Mouse (Mus musculus) CD8-positive naive resting alpha-beta T cell, adult 2 months (primary cell): Measurements from ENCODE around the gene Proser3.
A peak's percentile ranks its signal among the peaks of the same experiment; 100 is the strongest.

Source experiments
- DNase-seq, 2 experiments: peaks; one replicate each; pipeline ENCODE4 v3.0.0; 2022; ENCODE audit warnings: low read depth in 2 of 2, low spot score in 2 of 2

Proser3 gene

DNA sequence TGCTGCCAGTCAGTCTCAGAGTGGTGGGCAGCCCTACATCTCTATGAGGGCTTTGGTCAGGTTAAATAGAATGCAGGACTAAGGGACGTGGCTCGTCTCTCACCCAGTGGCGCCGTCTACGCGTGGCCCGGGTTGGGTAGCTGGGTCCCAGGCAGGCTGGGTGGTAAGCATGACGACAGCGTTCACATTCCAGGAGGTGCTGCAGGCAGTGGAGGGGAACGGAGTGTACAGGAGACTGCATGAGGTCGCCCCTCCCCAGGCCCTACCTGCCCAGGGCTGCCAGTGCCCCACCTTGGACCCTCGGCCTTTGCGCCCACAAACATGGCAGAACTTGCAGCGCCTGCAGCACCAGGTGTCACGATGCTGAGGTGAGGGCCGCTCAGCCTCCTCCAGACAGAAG, 29.4 kb upstream of the Proser3 start:
- DNase-seq = no peak

DNA sequence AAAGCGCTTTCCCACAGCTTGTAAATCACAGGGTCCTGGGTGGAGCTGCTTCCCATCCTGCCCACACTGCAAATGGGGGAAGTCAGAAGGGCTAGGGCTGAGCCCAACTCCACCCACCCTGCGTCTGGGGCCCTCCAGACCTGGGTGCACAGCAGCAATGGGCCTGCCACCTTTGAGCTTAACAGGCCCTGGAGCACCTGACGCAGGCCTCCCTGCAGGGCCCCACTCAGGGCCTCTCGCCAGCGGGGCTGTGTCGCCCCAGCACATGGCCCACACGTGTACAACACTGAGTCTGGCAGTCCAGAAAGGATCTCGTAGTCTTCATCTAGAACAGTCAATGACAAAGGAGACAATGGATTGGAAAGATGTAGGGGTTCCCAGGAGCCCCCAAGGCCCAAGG, 27.9 kb upstream of the Proser3 start:
- no peak for DNase-seq

DNA sequence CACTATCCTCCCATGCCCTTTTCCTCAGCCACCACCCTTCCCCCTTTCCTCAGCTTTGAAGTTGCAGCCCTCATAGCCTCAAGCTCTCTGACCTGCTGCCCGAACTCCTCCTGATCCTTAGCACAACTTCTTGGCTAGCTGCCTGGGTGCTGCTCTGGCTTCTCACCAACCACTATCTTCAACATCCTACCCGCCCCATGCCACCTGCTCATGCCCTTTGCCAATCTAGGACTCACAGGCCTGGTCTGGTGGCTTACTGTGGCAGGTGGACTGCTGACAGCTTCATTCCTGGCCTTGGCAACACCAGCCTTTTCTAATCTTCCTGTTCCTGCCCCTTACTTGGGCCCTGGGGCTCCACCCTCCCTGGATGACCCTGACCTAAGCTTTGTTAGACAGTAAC, 20.9 kb upstream of the Proser3 start:
- DNase-seq = no peak

DNA sequence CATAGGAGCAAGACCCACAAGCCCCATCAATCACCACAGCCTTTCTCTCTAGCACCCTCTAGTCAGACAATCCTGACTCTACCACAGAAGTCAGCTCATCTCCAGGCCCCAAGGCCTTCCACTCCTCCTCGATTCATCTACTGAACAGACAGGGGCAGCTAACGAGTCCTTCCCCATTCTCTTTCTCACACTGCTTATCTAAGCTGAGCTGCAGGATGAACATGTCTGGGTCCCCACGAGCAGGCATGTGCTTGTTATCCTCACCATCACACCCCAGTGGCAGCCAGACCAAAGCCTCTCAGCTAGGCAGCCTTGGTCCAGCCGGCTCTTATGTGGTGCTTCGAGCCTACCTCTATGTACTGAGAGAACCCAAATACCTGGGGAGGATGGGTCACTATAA, 20.3 kb upstream of the Proser3 start:
- no peak for DNase-seq

DNA sequence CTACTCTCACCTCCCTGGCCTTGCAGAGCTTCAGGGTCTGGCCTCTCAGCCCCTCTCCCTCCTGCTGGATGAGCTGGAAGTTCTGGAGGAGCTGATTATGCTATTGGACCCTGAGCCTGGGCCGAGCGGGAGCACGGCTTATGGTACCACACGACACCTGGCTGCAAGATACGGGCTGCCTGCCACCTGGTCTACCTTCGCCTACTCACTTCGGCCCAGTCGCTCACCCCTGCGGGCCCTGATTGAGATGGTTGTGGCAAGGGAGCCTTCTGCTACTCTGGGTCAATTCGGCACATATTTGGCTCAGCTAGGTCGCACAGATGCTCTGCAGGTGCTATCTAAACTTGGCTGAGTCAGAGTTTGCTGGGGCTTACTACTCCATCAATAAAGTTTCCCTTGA, 15.5 kb upstream of the Proser3 start:
- DNase-seq = no peak

DNA sequence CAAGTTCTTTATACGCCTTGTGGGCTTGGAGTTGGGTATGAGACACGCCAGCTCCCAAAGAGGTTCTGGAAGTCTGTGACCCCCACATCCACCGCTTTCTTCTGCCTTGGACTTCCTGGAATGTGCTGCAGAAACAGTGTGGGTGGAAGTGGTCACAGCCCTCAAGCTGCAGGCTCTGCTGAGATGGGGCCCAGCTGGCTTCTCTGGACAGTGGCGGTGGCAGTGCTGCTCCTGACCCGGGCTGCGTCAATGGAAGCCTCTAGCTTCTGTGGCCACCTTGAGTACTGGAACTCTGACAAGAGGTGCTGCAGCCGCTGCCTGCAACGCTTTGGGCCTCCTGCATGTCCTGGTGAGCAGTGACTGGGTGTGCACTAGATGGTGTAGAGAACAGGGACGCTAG, 13.9 kb upstream of the Proser3 start:
- no peak for DNase-seq

DNA sequence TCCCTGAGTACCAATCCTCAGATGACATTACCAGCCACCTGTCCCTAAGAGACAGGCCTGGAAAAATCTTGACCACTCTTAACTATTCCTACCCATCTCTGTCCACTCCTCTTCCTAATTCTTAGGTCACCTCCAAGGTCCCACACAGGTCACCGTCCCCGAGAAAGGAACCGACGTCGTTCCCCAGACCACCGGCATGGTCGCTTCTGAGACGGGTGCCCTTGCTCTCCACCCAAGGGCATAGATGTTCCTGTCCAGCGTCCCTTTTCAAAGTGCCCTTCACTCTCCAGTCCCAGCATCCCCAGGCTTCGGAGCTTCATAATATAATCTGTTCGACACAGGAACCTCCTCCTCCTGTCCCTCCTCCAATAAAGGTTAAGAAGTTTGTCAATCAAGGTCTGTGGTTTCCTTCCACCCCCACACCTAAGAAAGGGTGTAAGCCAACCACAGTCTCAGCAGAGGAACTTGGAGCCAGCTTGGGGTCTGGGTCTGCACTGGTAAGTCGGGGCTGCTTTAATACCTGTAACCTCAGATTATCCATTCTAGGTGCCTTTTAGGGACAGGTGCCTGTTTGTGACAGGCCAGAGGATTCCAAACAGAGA, 13.0 kb upstream of the Proser3 start, which contains the start of gene Igflr1:
Gene Igflr1 (plus strand): TSS at position 458 of the 602 bp plus-strand sequence.
- DNase-seq = no peak

DNA sequence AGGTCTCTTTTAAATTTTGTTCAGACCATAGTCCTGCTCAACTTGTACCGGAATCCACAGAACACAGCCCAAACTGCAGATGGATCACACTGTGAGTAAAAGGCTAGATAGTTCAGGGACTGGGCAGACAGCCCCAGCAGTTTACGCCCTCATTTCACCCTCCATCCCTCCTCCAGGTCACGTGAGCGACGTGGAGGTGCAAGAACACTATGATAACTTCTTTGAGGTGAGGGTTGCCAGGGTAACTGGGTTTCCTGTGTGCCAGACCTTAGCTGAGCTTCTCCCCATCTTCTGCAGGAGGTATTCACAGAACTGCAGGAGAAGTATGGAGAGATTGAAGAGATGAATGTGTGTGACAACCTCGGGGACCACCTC, 11.8 kb upstream of the Proser3 start:
- DNase-seq = peak; percentile 58 to 72

DNA sequence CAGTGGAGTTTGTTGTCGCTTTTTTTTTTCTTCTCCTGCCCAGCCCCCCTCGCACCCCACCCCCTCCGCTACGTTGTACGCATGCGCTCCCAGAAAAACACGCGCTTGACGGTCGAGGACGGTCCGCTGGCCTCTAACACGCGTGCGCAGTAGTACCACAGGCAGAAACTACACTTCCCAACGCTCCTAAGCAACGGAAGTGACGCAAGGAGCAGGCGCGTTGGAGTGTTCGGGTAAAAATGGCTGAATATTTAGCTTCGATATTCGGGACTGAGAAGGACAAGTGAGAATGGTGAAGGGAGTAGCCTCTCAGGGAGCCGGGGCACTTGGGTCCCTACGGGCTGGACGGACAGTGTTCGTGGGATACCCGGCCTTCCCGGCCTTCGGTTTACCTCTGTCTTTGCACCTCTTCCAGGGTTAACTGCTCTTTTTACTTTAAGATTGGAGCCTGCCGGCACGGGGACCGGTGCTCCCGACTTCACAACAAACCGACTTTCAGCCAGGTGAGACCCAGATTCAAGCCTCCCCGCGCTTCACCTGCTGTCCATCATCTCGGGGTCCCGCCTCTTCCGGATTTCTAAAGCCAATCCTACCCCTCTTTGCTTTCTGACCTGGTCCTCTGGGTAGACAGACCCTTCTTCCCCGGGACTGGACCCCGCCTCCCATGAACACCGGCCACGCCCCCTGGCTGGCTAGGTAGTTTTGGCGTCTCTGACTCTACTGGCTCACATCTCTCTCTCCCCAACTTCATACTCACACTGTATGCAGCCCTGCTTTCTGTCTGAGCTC, 11.2 kb upstream of the Proser3 start, which contains the start of the genes U2af1l4, Gm49396 and Psenen:
Gene U2af1l4 (plus strand): TSS at position 185 of the 789 bp plus-strand sequence.
Gene Gm49396 (plus strand): TSS at position 228 of the 789 bp plus-strand sequence.
Gene Psenen (minus strand): TSS at position 511 of the 789 bp plus-strand sequence.
- DNase-seq = peak; percentile 89 to 91

DNA sequence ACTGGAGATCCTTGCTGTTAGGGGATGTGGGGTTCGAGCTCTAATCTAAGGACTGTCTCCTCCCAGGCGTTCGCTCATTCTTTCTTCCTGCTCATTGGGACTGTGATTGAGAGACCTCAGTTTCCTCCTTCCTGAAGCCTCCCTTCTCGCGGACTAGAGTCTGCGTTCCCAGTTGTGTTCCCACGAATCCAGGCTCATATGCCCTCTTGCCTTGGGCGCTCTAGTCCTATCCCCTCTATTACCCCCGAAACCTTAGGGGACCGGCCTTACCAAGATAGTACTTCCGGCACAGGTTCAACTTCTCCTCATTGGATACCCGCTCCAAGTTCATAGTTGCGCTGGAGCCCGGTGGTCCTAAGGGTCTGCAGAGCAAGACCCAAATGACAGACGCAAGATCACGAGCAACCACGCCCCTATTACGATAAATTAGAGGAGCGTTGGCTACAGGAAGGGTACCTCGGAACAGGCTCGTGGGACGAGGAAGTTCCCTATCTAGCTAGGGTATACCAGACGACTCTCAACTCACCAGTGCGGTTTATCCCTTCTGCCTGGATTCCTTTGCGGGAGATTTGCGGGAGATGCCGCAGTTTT, 10.5 kb upstream of the Proser3 start:
- no peak for DNase-seq

DNA sequence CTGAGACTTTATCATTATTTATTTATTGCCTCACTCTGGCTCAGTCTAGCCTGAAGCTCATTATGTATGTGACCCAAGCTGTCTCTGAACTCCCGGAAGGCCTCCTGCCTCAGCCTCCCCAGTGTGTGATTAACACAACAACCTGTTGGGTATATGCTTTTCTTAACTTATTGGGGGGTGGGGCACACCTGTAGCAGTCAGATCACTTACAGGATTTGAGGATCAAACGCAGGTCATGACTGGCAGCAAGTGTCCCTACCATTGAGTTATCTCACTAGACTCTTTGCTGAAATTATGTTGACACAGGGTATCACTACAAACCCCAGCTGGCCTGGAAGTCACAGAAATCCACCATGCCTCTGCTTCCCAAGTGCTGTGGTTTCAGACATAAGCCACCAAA, 8.2 kb upstream of the Proser3 start:
- no peak for DNase-seq

DNA sequence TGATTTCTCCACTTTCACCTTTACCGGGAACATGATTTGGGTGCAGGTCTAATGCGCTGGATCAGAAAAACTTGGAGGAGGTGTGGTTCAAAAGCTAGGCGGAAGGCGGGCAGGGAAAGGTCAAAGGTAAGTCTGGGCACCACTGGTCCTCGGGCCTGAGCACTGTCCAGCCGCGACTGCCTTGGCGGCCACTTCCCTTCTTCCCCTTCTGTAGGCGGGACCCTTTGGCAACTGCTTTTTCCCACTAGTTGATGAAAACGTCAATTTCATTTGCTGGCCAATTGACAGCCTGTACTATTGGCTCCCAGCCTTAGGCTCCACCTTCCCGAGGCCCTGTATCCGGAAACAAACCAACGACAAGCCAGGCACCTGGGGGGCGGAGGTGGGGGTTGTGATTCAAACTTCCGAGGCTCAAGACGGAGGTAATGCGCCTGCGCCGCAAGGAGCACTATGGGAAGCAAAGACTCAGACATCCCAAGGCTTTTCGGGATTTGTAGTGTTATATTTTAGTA, 7.4 kb upstream of the Proser3 start, which contains the start of gene Lin37:
Gene Lin37 (minus strand): TSS at position 396 of the 512 bp plus-strand sequence.
- peak; percentile 79 to 85 for DNase-seq

DNA sequence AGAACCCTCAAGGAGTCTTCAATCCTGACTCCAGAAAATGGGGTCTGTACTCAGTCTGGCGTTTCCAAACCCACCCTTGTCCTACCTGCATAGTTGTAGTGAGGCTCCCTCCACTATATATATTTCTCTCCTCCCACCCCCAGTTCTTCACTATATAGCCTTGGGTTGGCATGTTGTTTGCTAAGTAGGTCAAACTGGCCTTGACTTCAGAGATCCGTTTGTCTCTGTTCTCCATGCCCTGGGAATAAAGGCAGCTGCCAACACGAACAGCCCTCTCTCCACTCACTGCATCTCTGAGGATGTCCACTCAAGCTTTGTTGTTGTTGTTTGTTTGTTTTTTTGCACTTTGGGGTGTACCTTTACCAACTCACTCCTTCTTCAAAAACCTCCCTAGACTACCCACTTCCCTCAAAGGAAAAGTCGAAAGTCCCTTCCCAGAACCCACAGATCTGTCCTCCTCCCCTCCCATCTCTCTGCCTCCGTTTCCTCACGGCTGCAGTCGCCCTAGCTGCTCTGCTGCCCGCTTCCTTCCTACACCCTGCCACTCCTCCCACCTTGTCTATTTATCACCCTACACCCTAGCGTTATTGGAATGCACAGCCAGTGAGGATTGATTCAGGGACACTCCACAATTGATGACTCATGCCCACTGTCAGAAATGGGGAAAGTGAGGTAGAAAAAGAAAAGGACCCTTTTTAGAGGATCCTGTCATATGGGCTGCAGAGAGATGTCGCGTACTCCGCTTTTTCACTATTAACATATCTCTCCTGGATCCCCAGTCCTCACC, 6.8 kb upstream of the Proser3 start:
- DNase-seq = no peak

DNA sequence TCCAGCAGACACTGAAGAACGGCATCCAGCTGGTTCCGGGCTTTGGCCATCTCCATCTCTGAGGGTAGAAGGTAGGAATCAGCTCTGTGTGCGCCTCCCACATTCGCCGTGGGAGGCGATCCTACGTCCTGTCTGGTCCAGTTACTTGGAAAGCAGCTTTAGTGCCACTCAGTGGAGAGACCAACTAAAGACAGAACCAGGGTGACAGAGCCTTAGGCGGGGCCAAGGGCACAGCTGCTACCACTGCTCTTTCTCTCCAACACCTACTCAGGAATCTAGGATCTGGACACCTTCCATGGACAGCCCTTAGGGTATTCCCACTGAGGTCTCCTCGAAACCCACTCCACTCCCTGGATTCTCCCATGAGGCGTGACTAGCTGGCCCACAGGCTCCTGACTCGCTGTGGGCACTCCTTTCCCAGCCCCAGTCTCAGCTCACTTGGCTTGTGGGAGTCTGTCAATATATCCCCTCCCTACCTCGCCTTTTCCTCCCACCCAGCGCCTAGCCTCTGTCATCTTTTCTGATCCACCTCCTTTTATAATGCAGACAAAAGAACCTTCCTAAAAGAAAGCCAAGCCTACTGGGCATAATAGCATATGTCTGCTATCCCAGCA, 5.9 kb upstream of the Proser3 start:
- no peak for DNase-seq

DNA sequence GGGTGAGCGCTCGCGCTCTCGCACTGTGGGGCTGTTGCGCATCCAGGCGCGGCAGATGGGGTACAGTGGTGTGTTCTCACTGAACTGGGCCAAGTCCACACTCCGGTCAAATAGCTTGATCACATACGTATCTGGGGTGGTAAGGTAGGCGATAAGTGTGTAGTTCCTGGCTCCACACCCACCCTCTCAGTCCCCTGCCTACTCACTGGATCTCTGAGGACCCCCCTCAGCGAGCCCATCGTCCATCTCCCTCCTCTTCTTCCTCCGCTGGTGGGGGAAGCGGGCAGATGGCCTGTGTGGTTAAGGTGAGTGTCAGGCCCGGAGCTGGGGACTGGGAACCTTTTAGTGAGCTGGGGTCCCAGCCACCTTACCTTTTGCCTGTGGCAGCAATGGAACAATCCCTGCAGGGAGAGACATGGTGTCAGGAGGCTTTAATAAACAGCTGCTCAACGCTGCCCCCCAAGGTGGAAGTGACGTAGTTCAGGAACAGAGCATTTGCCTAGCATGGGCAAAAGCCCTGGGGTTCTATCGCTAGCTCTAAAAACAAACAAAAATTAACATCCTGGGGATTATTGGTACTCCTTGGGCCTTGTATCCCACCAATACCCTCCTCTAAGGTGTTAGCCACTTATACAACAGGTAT, 4.9 kb upstream of the Proser3 start:
- DNase-seq = peak in 1 of 2 experiments; percentile 46

DNA sequence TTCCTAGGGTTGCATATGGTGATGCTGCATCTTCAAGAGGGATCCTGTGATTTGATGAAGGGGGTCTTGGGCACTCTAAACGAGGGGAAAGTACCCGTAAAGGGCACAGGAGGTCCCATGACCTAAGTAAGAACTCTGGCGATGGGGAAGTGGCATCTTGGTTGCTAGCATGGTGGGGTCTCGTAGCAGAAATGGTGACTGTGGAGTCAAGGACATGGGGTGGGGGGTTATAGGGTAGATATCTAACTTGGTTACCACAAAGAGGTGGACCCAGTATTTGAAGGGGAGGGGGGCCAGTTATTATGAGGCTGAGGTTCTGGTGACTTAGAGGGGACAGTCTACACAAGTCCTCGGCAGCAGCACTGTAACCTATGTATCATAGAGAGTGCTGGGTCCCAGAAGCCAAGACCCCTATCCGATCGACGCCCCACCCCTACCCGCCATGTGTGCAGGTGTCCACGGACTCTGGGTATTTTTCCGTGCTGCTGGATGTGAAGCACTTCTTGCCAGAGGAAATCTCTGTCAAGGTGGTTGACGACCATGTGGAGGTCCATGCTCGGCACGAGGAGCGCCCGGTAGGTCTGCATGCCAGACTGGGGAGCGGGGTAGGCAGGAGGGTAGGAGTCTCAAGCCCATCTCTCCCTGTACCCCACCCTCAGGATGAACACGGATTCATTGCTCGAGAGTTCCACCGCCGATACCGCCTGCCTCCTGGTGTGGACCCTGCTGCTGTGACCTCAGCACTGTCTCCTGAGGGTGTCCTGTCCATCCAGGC, 1.9 kb upstream of the Proser3 start:
- DNase-seq = no peak

DNA sequence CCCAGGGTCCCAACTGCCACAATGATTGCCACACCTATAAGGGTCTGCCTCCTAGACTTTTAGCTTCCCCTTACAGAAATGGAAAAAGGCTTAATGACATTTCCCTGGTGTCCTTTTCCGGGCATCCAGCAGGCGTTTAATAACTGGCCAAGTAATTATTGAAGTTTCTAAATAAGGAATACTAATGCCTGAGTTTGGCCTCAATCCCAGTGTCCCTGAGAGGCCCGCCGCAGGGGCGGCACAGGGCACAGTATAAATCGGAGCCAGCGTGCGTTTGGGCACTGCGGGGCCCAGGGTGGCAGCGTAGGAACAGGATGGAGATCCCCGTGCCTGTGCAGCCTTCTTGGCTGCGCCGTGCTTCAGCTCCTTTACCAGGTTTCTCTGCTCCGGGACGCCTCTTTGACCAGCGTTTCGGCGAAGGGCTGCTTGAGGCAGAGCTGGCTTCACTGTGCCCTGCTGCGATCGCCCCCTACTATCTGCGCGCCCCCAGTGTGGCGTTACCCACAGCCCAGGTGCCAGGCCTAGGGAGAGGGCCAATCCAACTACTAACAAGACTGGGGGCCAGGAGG, 1.0 kb upstream of the Proser3 start:
- no peak for DNase-seq

DNA sequence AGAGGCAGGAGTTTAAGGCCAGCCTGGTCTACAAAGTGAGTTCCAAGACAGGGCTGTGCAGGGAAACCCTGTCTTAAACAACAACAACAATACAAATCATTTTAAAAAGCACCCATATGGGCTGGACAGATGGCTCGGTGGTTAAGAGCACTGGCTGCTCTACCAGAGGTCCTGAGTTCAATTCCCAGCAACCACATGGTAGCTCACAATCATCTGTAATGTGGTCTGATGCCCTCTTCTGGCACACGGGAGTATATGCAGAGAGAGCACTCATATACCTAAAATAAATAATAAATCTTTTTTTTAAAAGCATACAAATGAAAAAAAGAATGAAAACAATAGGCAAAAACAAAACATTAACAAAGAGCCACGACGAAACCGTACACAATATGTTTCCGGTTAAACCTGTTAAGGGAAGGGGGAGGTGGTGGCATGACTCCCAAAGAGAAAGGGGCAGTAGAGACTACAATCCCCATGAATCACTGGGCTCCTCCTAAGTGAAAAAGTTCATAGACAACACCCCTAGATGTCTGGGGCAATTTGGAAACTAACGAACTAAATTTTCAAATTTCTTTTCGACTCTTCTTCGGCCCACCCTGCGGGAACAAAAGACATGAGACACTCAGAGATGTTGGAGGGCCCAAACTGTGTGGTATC, 526 bp downstream of the Proser3 start:
- DNase-seq = no peak

DNA sequence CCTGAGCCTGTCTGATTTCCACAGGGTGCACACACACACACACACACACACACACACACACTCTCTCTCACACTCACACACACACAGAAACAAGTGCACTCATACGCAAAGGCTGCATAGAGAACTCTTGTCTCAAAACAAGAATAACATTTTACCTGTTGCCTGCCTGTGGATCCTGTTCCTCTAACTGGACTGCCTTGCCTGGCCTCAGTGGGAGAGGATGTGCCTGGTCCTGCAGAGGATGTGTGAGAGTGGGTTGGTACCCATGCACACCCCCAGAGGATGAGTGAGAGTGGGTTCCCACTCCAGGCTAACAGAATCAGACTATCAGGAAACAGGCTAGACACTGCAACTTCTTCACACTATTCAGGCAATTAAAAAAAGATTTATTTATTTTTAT, 1.5 kb downstream of the Proser3 start:
- DNase-seq = no peak
